Mouse (Mus musculus) myocyte (in vitro differentiated cells): ENCODE results near the gene Rapgef2. TPM values are rescaled to one million over a fixed set of nuclear protein-coding genes. Genes with fewer than 3 reads are reported as not detected.

Source experiments
- H3K27me3 ChIP-seq: one replicate; pipeline ENCODE4 v1.6.1; 2011; ENCODE audit not compliant: control insufficient read depth, insufficient read depth, insufficient read length
- H3K36me3 ChIP-seq: one replicate; pipeline ENCODE4 v1.6.1; 2011; ENCODE audit not compliant: control insufficient read depth, insufficient read depth
- H3K4me2 ChIP-seq: one replicate; pipeline ENCODE4 v1.6.1; 2011; ENCODE audit warnings: low read depth, control low read depth
- H3K4me3 ChIP-seq: one replicate; pipeline ENCODE4 v1.5.1; 2011; ENCODE audit warnings: mild to moderate bottlenecking, control low read depth, moderate library complexity
- H3K79me2 ChIP-seq: one replicate; pipeline ENCODE4 v1.6.1; 2011; ENCODE audit not compliant: control insufficient read depth, insufficient read depth
- H3ac ChIP-seq: one replicate; pipeline ENCODE4 v1.6.1; 2011; ENCODE audit not compliant: control insufficient read depth, insufficient read length
- CEBPB ChIP-seq: IDR thresholded peaks from 2 replicates; pipeline ENCODE4 v1.6.1; 2011; ENCODE audit warnings: mild to moderate bottlenecking, moderate library complexity; ENCODE audit not compliant: poor library complexity, insufficient read depth, severe bottlenecking
- E2F4 ChIP-seq: IDR thresholded peaks from one replicate; pipeline ENCODE4 v1.6.1; 2011; ENCODE audit warnings: mild to moderate bottlenecking, control low read depth, moderate library complexity; ENCODE audit not compliant: insufficient read depth
- MAX ChIP-seq: IDR thresholded peaks from one replicate; pipeline ENCODE4 v1.6.1; 2011; ENCODE audit warnings: low read depth, mild to moderate bottlenecking, control low read depth
- MYOD1 ChIP-seq, 3 experiments: IDR thresholded peaks; one replicate each; pipeline ENCODE4 v1.6.1; 2011; ENCODE audit warnings: control low read depth in 2 of 3, low read depth in 2 of 3, mild to moderate bottlenecking in 2 of 3, moderate library complexity in 1 of 3; ENCODE audit not compliant: insufficient read length in 2 of 3, control insufficient read depth in 1 of 3
- MYOG ChIP-seq, 3 experiments: IDR thresholded peaks; one replicate each; pipeline ENCODE4 v1.6.1; 2011; ENCODE audit warnings: control low read depth in 2 of 3, low read depth in 2 of 3, mild to moderate bottlenecking in 2 of 3; ENCODE audit not compliant: insufficient read length in 2 of 3, control insufficient read depth in 1 of 3, insufficient read depth in 1 of 3
- POLR2A ChIP-seq: IDR thresholded peaks from one replicate; pipeline ENCODE4 v1.6.1; 2011; ENCODE audit warnings: low read depth, mild to moderate bottlenecking, control low read depth, moderate library complexity; ENCODE audit not compliant: insufficient read length
- POLR2AphosphoS2 ChIP-seq: IDR thresholded peaks from one replicate; pipeline ENCODE4 v1.6.1; 2011; ENCODE audit warnings: low read depth, control low read depth; ENCODE audit not compliant: insufficient read length
- REST ChIP-seq: IDR thresholded peaks from one replicate; pipeline ENCODE4 v1.6.1; 2011; ENCODE audit warnings: mild to moderate bottlenecking, control low read depth, moderate library complexity; ENCODE audit not compliant: insufficient read depth, insufficient read length
- SRF ChIP-seq: IDR thresholded peaks from one replicate; pipeline ENCODE4 v1.6.1; 2011; ENCODE audit warnings: low read depth; ENCODE audit not compliant: control insufficient read depth, insufficient read length
- TCF12 ChIP-seq: IDR thresholded peaks from one replicate; pipeline ENCODE4 v1.6.1; 2011; ENCODE audit warnings: mild to moderate bottlenecking, control low read depth; ENCODE audit not compliant: poor library complexity, insufficient read depth, severe bottlenecking
- TCF3 ChIP-seq: IDR thresholded peaks from one replicate; pipeline ENCODE4 v1.6.1; 2011; ENCODE audit warnings: low read depth, control low read depth; ENCODE audit not compliant: insufficient read length
- USF1 ChIP-seq: IDR thresholded peaks from one replicate; pipeline ENCODE4 v1.6.1; 2011; ENCODE audit warnings: low read depth, mild to moderate bottlenecking, control low read depth, moderate library complexity
- polyA plus RNA-seq: library from polyadenylated mRNA; unstranded; fragments of >200 nt; fragmentation: generic; extraction: Trizol; gene quantifications from one replicate; pipeline ENCODE4 v1.2.1, GENCODE M21; 2012; ENCODE audit warnings: missing spikeins

Rapgef2 gene
- polyA plus RNA-seq, 1 experiment = 5.8 TPM

- Histone ChIP-seq H3ac (no peak overlapping the region), H3K27me3 (no peaks in the 10 kb centered on the region), H3K36me3 (no peaks in the 10 kb centered on the region), H3K4me3 (no peak overlapping the region), H3K79me2 (peaks cover 16% of the 10 kb centered on the region), H3K4me2 (no peak overlapping the region)
- TF ChIP-seq USF1 (no peak), MAX (no peak), E2F4 (no peak), MYOG (IDR thresholded peaks at IDR 0.05; ENCODE audit: control insufficient read depth in 1 of 3, insufficient read depth in 1 of 3, insufficient read length in 2 of 3, low read depth in 2 of 3) (no peak)
These were observed 76.1 kb downstream of the Rapgef2 start for GRCm38 (mm10) chr3:79210243-79210642.

DNA sequence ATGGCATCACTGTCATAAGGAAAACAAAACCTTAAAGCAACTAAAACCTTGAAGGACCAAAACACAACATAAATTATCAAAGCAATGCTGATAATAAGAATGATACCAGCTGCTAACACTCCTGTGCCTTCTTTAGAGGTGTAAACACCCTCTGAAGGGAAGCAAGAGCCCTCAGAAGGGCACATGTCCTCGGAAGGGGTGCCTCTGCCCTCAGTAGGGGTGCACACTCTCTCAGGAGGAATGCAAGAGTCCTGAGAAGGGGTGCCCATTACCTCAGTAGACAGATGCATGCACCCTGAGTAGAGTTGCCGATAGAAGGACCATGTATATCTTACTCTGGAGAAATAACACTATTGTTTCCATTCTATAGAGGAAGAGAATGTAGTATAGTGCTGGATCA, 79.1 kb downstream of the Rapgef2 start:
- Histone ChIP-seq H3K4me3 (no peak overlapping the region), H3K4me2 (no peak overlapping the region), H3K79me2 (peaks cover 7% of the 10 kb centered on the region), H3ac (no peak overlapping the region), H3K27me3 (no peaks in the 10 kb centered on the region), H3K36me3 (no peaks in the 10 kb centered on the region)
- TF ChIP-seq MAX (no peak), TCF3 (no peak), MYOG (IDR thresholded peaks at IDR 0.05; ENCODE audit: control insufficient read depth in 1 of 3, insufficient read depth in 1 of 3, insufficient read length in 2 of 3, low read depth in 2 of 3) (no peak), E2F4 (no peak), REST (no peak), MYOD1 (IDR thresholded peaks at IDR 0.05; ENCODE audit: control insufficient read depth in 1 of 3, insufficient read length in 2 of 3, low read depth in 2 of 3) (no peak), POLR2AphosphoS2 (no peak), SRF (no peak), USF1 (no peak), POLR2A (no peak), TCF12 (no peak), CEBPB (no peak)

DNA sequence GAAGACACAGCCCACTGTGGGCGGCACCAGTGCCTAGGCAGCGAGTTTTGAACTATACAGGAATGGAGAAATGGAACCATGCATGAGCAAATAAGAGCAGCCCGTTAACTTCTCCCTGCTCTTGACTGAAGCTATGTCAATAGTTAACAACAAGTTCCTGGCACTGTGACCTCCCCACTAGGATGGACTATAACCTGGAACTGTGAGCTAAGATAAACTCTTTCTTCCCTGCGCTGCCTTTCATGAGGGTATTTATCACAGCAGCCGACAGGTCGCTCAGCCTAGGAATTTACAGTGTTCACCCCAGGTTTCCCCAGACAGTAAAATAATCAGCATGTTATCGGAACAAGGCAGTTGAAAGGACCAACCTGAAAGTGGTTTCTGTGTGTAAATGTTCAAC, 79.8 kb downstream of the Rapgef2 start:
- Histone ChIP-seq H3K4me2 (no peak overlapping the region), H3K79me2 (peaks cover 2% of the 10 kb centered on the region), H3K27me3 (no peaks in the 10 kb centered on the region), H3K4me3 (no peak overlapping the region), H3K36me3 (no peaks in the 10 kb centered on the region), H3ac (no peak overlapping the region)
- no peak for TF ChIP-seq POLR2A
- no peak for TF ChIP-seq USF1
- no peak for TF ChIP-seq MYOG (IDR thresholded peaks at IDR 0.05; ENCODE audit: control insufficient read depth in 1 of 3, insufficient read depth in 1 of 3, insufficient read length in 2 of 3, low read depth in 2 of 3)
- TF ChIP-seq CEBPB = no peak
- TF ChIP-seq TCF3 = no peak
- no peak for TF ChIP-seq MAX
- no peak for TF ChIP-seq REST
- TF ChIP-seq POLR2AphosphoS2 = no peak
- TF ChIP-seq SRF = no peak
- no peak for TF ChIP-seq E2F4
- no peak for TF ChIP-seq MYOD1 (IDR thresholded peaks at IDR 0.05; ENCODE audit: control insufficient read depth in 1 of 3, insufficient read length in 2 of 3, low read depth in 2 of 3)
- no peak for TF ChIP-seq TCF12

DNA sequence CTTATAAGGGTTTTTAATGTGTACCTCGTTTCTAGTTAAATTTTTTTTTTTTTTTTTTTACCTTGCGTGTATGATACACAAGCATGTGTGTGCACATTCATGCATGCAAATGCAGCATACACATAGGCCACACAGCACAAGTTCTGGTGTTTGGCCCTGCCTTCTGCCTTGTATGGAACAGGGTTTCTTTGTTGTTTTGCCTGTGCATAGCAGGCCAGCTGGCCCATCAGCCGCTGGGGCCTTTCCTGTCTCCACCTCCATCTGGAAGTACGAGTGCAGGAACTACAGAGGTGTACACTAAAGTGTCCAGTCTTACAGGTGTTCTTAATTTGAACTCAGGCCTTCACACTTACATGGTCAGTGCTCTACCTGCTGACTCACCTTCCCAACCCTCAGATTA, 80.3 kb downstream of the Rapgef2 start:
- TF ChIP-seq POLR2A = no peak
- Histone ChIP-seq H3ac (no peak overlapping the region), H3K4me3 (no peak overlapping the region), H3K27me3 (no peaks in the 10 kb centered on the region), H3K79me2 (no peaks in the 10 kb centered on the region), H3K4me2 (no peak overlapping the region), H3K36me3 (no peaks in the 10 kb centered on the region)

- no peak overlapping the region for H3K4me2 ChIP-seq
- no peaks in the 10 kb centered on the region for H3K79me2 ChIP-seq
- H3ac ChIP-seq = no peak overlapping the region
- TF ChIP-seq MAX = no peak
- no peak for TF ChIP-seq MYOG (IDR thresholded peaks at IDR 0.05; ENCODE audit: control insufficient read depth in 1 of 3, insufficient read depth in 1 of 3, insufficient read length in 2 of 3, low read depth in 2 of 3)
- no peak for TF ChIP-seq CEBPB
- no peak for TF ChIP-seq E2F4
- TF ChIP-seq TCF3 = no peak
- no peak for TF ChIP-seq POLR2A
- TF ChIP-seq POLR2AphosphoS2 = no peak
- no peak for TF ChIP-seq SRF
- no peaks in the 10 kb centered on the region for H3K36me3 ChIP-seq
- no peaks in the 10 kb centered on the region for H3K27me3 ChIP-seq
- no peak overlapping the region for H3K4me3 ChIP-seq
These were observed 81.2 kb downstream of the Rapgef2 start for GRCm38 (mm10) chr3:79205112-79205511.
